Mouse (Mus musculus): Measurements from ENCODE around the gene Zc3h7a.

- no peak for TF ChIP-seq CTCF (IDR thresholded peaks at IDR 0.05; ENCODE audit: control insufficient read depth, insufficient read depth, insufficient replicate concordance, low read depth, low read length)
- no peak for TF ChIP-seq POLR2A (IDR thresholded peaks at IDR 0.05; ENCODE audit: control insufficient read depth, low read depth, low read length)
Observed at GRCm38 (mm10) chr16:11177404-11177803, 1.2 kb upstream of the Zc3h7a start.

Data from testis, adult 2 months (tissue).